Mouse (Mus musculus) limb, embryonic 15.5 days (tissue): ENCODE results near the gene Ccdc43. TPM values are rescaled to one million over a fixed set of nuclear protein-coding genes. Genes with fewer than 3 reads are reported as not detected.
A peak's percentile ranks its signal among the peaks of the same experiment; 100 is the strongest.

Source experiments
- ATAC-seq: fragments of 200-750 bp; cut with Nextera tagmentation; 2 replicates; pipeline ENCODE4 v1.8.0; 2017; ENCODE audit warnings: low read depth, moderate TSS enrichment; ENCODE audit not compliant: insufficient number of reproducible peaks, low FRiP score, low TSS enrichment
- H3K27ac ChIP-seq: fragments of 300-500 bp; sonication (generic); 2 replicates; pipeline ENCODE4 v1.5.1; 2015; ENCODE audit warnings: moderate library complexity, mild to moderate bottlenecking, inconsistent platforms
- H3K27me3 ChIP-seq: fragments of 300-500 bp; sonication (generic); 2 replicates; pipeline ENCODE4 v1.6.1; 2015; ENCODE audit warnings: inconsistent platforms
- H3K36me3 ChIP-seq: fragments of 300-500 bp; sonication (generic); 2 replicates; pipeline ENCODE4 v1.6.1; 2015; ENCODE audit warnings: inconsistent platforms
- H3K4me1 ChIP-seq: fragments of 300-500 bp; sonication (generic); 2 replicates; pipeline ENCODE4 v1.6.1; 2015; ENCODE audit warnings: inconsistent platforms
- H3K4me2 ChIP-seq: fragments of 300-500 bp; sonication (generic); 2 replicates; pipeline ENCODE4 v1.6.1; 2015; ENCODE audit warnings: mild to moderate bottlenecking, inconsistent platforms
- H3K4me3 ChIP-seq: fragments of 300-500 bp; sonication (generic); 2 replicates; pipeline ENCODE4 v1.5.1; 2015; ENCODE audit warnings: mild to moderate bottlenecking, inconsistent platforms
- H3K9ac ChIP-seq: fragments of 300-500 bp; sonication (generic); 2 replicates; pipeline ENCODE4 v1.6.1; 2015; ENCODE audit warnings: inconsistent platforms
- H3K9me3 ChIP-seq: fragments of 300-500 bp; sonication (generic); 2 replicates; pipeline ENCODE4 v1.6.1; 2016; ENCODE audit warnings: inconsistent platforms
- WGBS: fragments of 180-500 bp; shearing (Covaris S2); methylation state at CpG from one replicate; pipeline ENCODE4 v1.1.7; 2015; 5-methylcytosine and 5-hydroxymethylcytosine counted together
- polyA plus RNA-seq: library from polyadenylated mRNA; unstranded; fragments of >200 nt; fragmentation: Nextera tagmentation; extraction: Ambion mirVana; gene quantifications from 2 replicates; pipeline ENCODE4 v1.2.1, GENCODE M21; 2015

The Ccdc43 gene
- 40.7 and 46.7 TPM in 2 replicates for polyA plus RNA-seq

DNA sequence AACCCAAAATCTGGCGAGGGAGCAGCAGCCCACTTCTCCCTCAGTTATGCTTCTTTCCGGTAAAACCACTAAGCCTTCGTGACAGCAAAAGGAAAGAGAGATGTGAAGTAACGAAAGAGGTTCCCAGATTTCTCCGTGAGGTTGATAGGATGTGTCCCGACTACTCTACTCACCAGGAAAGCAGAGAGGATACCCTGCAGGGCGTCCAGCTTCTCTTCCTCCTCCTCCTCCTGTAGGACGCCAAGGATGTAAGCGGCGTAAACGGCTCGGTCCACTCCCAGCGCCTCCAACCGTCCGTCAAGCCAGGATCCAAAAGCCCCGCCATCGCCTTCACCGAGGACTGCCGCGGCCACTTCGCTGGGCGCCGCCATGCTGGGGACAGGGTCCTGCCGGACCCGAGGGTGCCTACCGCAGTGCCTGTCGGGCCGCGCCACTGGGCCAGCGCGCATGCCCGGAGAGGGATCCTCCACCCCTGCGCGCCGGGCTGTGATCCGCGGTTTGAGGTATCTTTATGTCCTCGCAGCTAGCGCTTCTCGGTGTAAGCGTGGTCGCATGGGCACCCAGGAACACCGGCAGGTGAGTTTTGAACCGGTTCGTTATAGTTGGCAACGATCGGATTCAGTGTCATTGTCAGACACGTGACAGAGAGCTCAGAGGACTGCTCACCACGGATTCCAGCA lies at the start of gene Ccdc43:
TSS of gene Ccdc43 (minus strand) at position 445 of the 680 bp plus-strand sequence.
- 0 out of 2 replicates have a peak, but pooled peaks cover 5% of the 10 kb centered on the region for H3K36me3 ChIP-seq
- ATAC-seq: peak; percentile 88
- no peaks in the 10 kb centered on the region for H3K9me3 ChIP-seq
- peaks cover 19% of the 10 kb centered on the region for H3K4me1 ChIP-seq
- WGBS: 0% methylated on average over 49 of the region's 49 CpGs
- H3K27ac ChIP-seq: peak within 1 kb of the TSS; percentile 72
- peak within 1 kb of the TSS; percentile 81 for H3K4me3 ChIP-seq
- H3K4me2 ChIP-seq: peak within 1 kb of the TSS; percentile 85
- H3K27me3 ChIP-seq: no peaks in the 10 kb centered on the region
- peak within 1 kb of the TSS; percentile 64 for H3K9ac ChIP-seq

DNA sequence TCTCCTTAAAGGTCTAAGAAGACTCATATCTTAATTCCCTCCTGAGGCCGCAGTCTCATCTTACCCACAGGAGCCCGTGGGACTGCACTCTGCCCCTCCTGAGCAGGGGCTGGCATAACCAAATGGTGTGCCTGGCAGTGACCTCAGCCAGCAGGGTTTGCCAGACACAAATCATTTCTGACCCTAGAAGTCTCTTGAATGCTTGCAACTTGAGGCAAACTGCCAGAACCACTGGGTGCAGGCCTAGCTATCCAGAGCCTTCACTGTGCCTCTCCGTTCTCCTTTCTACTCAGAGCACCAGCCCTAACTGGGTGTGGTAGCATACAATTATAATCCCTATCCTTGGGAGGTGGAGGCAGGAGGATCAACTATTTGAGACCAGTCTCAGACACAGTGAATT lies 47.2 kb upstream of the Ccdc43 start:
- no peaks in the 10 kb centered on the region for H3K36me3 ChIP-seq
- no peak overlapping the region for H3K4me3 ChIP-seq
- no peak overlapping the region for H3K4me2 ChIP-seq
- peaks cover 6% of the 10 kb centered on the region for H3K4me1 ChIP-seq
- no peak overlapping the region for H3K9ac ChIP-seq
- no peak overlapping the region for H3K27ac ChIP-seq
- H3K27me3 ChIP-seq: peaks cover 9% of the 10 kb centered on the region
- no peaks in the 10 kb centered on the region for H3K9me3 ChIP-seq
- no peak for ATAC-seq
- WGBS: 88% methylated on average over 3 of the region's 3 CpGs

DNA sequence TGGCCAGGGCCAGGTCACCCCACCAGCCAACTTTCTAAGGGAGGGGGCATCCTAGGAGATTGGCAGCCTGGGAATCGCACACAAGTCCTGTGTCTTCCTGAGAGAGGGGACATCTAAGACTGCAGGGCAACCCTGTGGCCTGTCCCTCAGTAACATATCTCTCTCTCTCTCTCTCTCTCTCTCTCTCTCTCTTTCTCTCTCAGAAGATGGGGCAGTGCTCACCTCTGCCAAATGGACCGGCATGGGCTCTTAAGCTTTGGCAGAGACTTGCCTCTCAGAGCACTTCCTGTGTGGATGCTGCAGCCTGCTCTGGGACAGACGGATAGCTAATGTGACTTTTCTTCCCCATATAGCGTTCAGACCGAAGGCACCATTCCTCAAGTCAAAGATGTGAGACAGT lies 45.3 kb upstream of the Ccdc43 start:
- no peak for ATAC-seq
- H3K27me3 ChIP-seq: peaks cover 20% of the 10 kb centered on the region
- H3K9me3 ChIP-seq: no peaks in the 10 kb centered on the region
- WGBS: 77% methylated on average over 5 of the region's 5 CpGs
- no peaks in the 10 kb centered on the region for H3K36me3 ChIP-seq
- H3K9ac ChIP-seq: no peak overlapping the region
- H3K4me1 ChIP-seq: peaks cover 16% of the 10 kb centered on the region
- H3K4me2 ChIP-seq: no peak overlapping the region
- H3K27ac ChIP-seq: no peak overlapping the region
- H3K4me3 ChIP-seq: no peak overlapping the region

DNA sequence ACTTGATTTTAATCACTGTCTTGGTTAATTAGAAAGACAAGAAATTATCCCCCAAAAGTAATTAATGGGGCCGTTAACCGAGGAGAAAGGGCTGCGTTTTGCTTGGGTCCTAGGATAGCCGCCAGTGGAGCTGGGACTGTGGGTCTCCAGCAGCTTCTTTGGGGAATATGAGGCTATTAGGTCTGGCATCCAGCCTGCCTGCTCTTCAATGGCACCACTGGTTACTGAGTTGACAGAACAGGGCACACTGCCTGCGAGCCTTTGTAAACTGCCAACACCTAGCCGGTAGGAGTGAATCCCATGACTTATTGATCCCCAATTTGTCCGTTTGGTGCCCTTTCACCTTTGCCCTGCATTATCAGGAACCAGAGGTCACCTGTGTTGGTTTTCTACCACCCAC lies 44.5 kb upstream of the Ccdc43 start:
- no peak overlapping the region for H3K9ac ChIP-seq

DNA sequence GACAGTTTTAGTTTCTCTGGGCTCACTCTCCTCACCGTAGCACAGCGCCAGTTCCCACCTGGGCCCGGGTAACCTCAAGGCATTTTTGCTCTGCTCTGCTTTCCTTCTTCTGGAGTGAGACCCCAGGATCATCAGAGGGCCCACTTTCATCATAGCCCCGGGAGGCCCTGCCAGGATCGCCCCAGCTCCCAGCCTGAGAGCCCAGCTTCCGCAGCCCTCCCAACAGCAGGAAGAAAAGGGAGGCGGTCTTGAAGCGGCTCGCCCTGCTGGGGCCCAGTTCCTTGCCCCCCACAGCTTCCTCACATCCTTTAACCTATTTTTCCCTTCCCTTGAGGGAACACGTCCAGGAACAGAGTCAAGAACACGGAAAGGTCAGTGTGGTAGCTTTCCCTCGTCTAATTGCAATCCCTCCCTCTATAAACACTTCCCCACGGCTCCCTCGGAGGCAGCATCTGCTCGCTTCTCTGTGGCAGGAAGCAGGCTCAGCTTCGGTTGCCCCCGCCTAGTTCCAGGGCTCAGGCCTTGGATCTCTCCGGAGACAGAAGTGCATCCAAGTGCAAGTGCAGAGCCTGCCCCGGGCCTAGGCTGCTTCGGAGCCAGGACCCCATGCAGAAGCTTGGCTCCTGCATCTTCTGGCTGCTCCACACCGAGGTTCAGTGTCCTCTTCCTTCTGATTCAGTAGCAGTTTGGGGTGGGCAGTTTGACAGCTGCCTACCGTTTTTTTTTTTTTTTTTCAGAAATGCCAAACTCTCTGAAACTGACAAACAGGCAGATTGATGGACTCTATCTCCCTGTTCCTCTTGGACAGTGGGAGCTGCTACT lies 43.8 kb upstream of the Ccdc43 start:
- 13% methylated on average over 20 of the region's 22 CpGs for WGBS
- Histone ChIP-seq H3K36me3 (no peaks in the 10 kb centered on the region), H3K4me2 (peak overlapping the region; percentile 24; the same call in 1 of the 2 replicates), H3K4me1 (peaks cover 16% of the 10 kb centered on the region), H3K27me3 (peaks cover 20% of the 10 kb centered on the region), H3K9ac (no peak overlapping the region), H3K9me3 (no peaks in the 10 kb centered on the region), H3K4me3 (no peak overlapping the region), H3K27ac (no peak overlapping the region)
- ATAC-seq: no peak

More for the DNA sequence above, 44.5 kb upstream of the Ccdc43 start:
- peaks cover 16% of the 10 kb centered on the region for H3K4me1 ChIP-seq
- H3K4me3 ChIP-seq: no peak overlapping the region
- WGBS: 46% methylated on average over 7 of the region's 7 CpGs
- H3K27me3 ChIP-seq: peaks cover 20% of the 10 kb centered on the region
- H3K4me2 ChIP-seq: no peak overlapping the region
- H3K27ac ChIP-seq: no peak overlapping the region
- H3K9me3 ChIP-seq: no peaks in the 10 kb centered on the region
- ATAC-seq: no peak
- H3K36me3 ChIP-seq: no peaks in the 10 kb centered on the region

DNA sequence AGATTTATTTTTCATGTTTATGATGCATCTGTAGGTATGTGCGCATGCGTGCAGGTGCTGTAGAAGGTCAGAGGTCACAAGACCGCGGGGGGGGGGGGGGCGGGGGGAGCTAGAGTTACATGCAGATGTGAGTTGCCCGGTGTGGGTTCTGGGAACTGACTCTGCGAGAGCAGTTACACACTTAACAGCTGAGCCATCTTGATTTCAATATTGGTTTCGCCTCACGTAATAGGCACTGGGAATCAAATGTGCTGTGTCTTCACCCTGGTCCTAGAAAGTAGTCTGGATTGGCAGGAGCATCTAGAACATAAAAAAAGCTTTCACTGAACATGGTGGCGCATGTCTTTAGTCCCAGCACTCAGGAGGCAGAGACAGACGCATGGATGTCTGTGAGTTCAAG lies 43.1 kb upstream of the Ccdc43 start:
- no peaks in the 10 kb centered on the region for H3K9me3 ChIP-seq
- H3K4me2 ChIP-seq: no peak overlapping the region
- H3K36me3 ChIP-seq: no peaks in the 10 kb centered on the region
- no peak overlapping the region for H3K27ac ChIP-seq
- 45% methylated on average over 11 of the region's 11 CpGs for WGBS
- H3K9ac ChIP-seq: no peak overlapping the region
- H3K4me3 ChIP-seq: no peak overlapping the region
- peaks cover 20% of the 10 kb centered on the region for H3K27me3 ChIP-seq
- ATAC-seq: no peak
- H3K4me1 ChIP-seq: peaks cover 16% of the 10 kb centered on the region

DNA sequence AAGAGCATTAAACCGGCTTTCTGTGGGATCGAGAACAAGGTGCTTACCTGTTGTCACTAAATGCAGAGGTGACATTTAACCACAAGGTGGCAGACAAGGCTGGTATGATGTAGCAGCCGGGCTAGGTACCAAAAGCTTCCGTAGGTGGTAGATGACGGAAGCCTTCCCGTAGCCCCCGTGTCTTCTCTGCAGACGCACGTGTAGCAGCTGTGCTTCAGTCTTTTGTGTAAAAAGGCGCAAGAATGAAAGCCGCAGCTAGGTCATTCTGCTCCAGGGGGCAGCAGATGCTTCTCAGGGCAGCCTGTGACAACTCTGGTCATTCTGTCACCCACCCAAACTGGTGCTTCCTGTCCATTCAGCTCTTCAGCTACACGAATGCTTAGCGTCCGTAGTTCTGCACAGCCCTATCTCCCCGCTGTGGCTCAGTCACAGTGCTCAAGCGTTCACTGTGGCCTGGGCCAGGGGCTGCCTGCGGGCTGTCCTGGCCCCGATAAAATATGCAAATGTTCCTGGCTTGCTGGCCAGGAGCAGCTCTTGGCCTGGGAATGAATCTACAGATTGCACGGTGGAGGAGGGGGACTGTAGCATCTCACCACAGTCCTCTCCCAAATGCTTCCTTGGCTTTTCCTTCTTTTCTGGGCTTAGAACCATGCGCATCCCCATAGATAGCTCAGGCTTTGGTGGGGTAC lies 41.8 kb upstream of the Ccdc43 start:
- 6% methylated on average over 20 of the region's 20 CpGs for WGBS
- no peaks in the 10 kb centered on the region for H3K36me3 ChIP-seq
- peaks cover 16% of the 10 kb centered on the region for H3K4me1 ChIP-seq
- H3K9ac ChIP-seq: no peak overlapping the region
- peak overlapping the region; percentile 32 for H3K4me3 ChIP-seq
- no peak overlapping the region for H3K27ac ChIP-seq
- no peaks in the 10 kb centered on the region for H3K9me3 ChIP-seq
- peak overlapping the region; percentile 75 for H3K4me2 ChIP-seq
- H3K27me3 ChIP-seq: peaks cover 20% of the 10 kb centered on the region
- peak; percentile 45; the same call in 1 of the 2 replicates for ATAC-seq

DNA sequence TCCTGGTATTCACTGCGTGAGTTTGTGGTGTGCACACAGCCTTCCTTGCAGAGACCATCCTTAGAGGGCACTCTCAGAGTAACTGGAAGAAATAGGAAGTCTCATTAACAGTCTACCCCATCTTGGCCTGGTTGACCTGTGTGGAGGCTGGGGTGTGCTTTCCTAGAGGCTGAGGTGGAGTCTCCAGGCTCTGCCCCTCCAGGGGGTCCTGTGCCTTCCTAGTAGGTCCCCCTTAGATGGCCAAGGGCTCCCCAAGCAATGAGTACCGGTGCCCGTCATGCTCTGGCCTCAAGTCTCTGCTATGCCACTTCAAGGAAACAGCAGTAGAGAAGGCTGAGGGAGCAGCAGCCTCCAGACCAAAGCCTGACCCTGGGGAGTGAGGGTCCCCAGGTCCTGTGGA lies 40.5 kb upstream of the Ccdc43 start:
- H3K27me3 ChIP-seq: peaks cover 20% of the 10 kb centered on the region
- H3K4me2 ChIP-seq: no peak overlapping the region
- H3K4me1 ChIP-seq: peaks cover 16% of the 10 kb centered on the region
- H3K9me3 ChIP-seq: no peaks in the 10 kb centered on the region
- no peak overlapping the region for H3K27ac ChIP-seq
- WGBS: 79% methylated on average over 3 of the region's 3 CpGs
- no peak for ATAC-seq
- H3K9ac ChIP-seq: no peak overlapping the region
- H3K36me3 ChIP-seq: no peaks in the 10 kb centered on the region
- no peak overlapping the region for H3K4me3 ChIP-seq

DNA sequence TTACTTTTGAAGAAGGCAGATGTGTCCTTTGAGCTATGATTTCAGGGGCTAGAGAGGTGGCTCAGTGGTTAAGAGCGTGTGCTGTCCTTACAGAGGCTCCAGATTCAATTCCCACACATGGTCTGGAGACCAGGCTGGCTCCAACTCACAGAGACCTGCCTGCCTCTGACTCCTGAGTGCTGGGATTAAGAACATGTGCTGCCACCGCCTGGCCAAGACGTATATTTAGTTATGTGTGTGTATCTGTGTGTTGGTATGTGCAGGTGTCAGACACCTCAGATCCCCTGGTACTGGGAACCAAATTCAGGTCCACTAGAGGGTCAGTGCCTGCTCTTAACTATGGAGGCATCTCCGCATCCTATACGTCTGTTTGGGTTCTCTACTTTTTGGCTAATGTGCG lies 37.4 kb upstream of the Ccdc43 start:
- Histone ChIP-seq H3K9me3 (no peaks in the 10 kb centered on the region), H3K4me2 (no peak overlapping the region), H3K4me1 (peaks cover 10% of the 10 kb centered on the region), H3K36me3 (no peaks in the 10 kb centered on the region), H3K9ac (no peak overlapping the region), H3K4me3 (no peak overlapping the region), H3K27ac (no peak overlapping the region), H3K27me3 (peaks cover 13% of the 10 kb centered on the region)
- 87% methylated on average over 6 of the region's 6 CpGs for WGBS
- no peak for ATAC-seq

DNA sequence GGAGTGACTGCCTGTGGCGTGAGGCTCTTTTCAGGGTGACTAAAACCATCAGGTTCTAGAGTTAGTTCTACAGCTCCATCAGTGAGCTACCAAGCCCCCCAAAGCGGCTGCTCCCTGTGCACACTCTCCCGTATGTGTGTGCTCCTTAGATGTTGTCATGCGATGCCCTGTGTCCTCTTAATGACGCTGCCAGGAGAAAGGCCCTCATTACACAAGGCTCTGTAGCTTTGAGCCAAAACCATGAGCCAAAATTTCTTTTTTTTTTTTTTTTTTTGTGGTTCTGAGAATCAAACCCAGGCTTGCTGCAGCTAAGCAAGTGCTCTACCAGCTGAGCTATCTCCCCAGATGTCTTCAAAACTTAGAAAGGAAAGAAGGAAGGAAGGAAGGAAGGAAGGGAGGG lies 35.6 kb upstream of the Ccdc43 start:
- Histone ChIP-seq H3K27ac (no peak overlapping the region), H3K4me1 (no peaks in the 10 kb centered on the region), H3K4me2 (no peak overlapping the region), H3K36me3 (no peaks in the 10 kb centered on the region), H3K4me3 (no peak overlapping the region), H3K9ac (no peak overlapping the region), H3K27me3 (peaks cover 3% of the 10 kb centered on the region), H3K9me3 (no peaks in the 10 kb centered on the region)
- WGBS: 56% methylated on average over 5 of the region's 5 CpGs
- ATAC-seq: no peak

DNA sequence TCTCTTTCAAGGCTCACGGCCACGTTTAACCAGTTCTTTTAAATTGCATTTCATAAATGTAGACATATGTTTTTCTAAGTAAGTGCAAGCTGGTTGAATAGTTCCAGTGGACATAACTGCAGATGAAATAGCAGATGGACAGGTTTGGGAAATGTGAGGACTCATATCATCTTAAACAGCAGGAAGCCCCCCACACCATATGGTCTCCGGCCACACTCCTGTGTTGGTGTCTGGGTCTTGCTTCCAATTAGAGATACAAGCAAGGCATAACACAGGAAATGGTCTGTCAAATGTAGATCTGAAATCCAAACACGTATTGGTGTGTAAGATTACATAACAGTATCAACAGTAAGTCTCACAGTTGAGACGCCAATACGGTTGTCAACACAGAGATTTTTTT lies 33.8 kb upstream of the Ccdc43 start:
- 75% methylated on average over 6 of the region's 6 CpGs for WGBS
- H3K4me1 ChIP-seq: no peaks in the 10 kb centered on the region
- H3K27ac ChIP-seq: no peak overlapping the region
- no peaks in the 10 kb centered on the region for H3K9me3 ChIP-seq
- no peak overlapping the region for H3K4me2 ChIP-seq
- no peak overlapping the region for H3K4me3 ChIP-seq
- no peak overlapping the region for H3K9ac ChIP-seq
- H3K36me3 ChIP-seq: no peaks in the 10 kb centered on the region
- H3K27me3 ChIP-seq: no peaks in the 10 kb centered on the region
- ATAC-seq: no peak

DNA sequence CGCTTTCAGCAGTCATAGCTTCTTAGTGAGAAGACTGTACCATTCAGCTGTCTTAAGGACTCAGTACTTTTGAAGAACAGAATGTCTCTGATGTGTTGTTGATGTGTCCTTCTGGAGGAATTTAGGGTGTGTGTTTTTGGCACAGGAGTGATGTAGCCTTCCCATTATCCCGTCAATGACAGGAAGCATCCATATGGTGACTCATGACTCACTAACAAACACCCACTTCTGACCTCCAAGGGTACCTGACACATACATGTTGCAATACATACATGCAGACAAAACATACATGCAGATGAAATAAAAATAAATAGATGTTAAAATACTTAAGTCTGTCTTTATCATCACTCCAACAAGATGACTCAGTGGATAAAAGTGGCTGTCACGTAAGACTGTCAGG lies 32.3 kb upstream of the Ccdc43 start:
- Histone ChIP-seq H3K4me3 (no peak overlapping the region), H3K27me3 (no peaks in the 10 kb centered on the region), H3K27ac (no peak overlapping the region), H3K4me2 (no peak overlapping the region), H3K4me1 (no peaks in the 10 kb centered on the region), H3K9ac (no peak overlapping the region), H3K36me3 (no peaks in the 10 kb centered on the region), H3K9me3 (no peaks in the 10 kb centered on the region)
- 77% methylated on average over 3 of the region's 3 CpGs for WGBS
- no peak for ATAC-seq
